Mouse (Mus musculus): Measurements from ENCODE around the gene Pdzrn4. TPM values are rescaled to one million over a fixed set of nuclear protein-coding genes. Genes with fewer than 3 reads are reported as not detected.

Pdzrn4 gene
- polyA plus RNA-seq, 1 experiment, result 0.62 TPM

GRCm38 (mm10) chr15:92757085-92757903 is 360.6 kb downstream of the Pdzrn4 start:
- no peak for DNase-seq
- H3K27me3 ChIP-seq (ENCODE audit: control insufficient read depth, insufficient read depth, low read length), result no peaks in the 10 kb centered on the region
- no peak overlapping the region for H3K27ac ChIP-seq (ENCODE audit: control insufficient read depth, insufficient read depth, low read length)
- 87% methylated on average over 17 of the region's 17 CpGs for WGBS
- no peaks in the 10 kb centered on the region for H3K36me3 ChIP-seq (ENCODE audit: control insufficient read depth, insufficient read depth, low read length)
- H3K4me1 ChIP-seq (replicated peaks; ENCODE audit: control insufficient read depth, insufficient read depth, low read length), result no peaks in the 10 kb centered on the region
- TF ChIP-seq CTCF (IDR thresholded peaks at IDR 0.05; ENCODE audit: borderline replicate concordance, control insufficient read depth, extremely low read depth, insufficient read depth, low read length, poor library complexity) (no peak), POLR2A (IDR thresholded peaks at IDR 0.05; ENCODE audit: control insufficient read depth, extremely low read depth, insufficient read depth, low read length, poor library complexity) (no peak)
- no peak overlapping the region for H3K4me3 ChIP-seq (ENCODE audit: control insufficient read depth, insufficient read depth, low read length)

- H3K27ac ChIP-seq (ENCODE audit: control insufficient read depth, insufficient read depth, low read length), result no peak overlapping the region
- no peaks in the 10 kb centered on the region for H3K4me1 ChIP-seq (replicated peaks; ENCODE audit: control insufficient read depth, insufficient read depth, low read length)
- H3K36me3 ChIP-seq (ENCODE audit: control insufficient read depth, insufficient read depth, low read length), result no peaks in the 10 kb centered on the region
- H3K4me3 ChIP-seq (ENCODE audit: control insufficient read depth, insufficient read depth, low read length), result no peak overlapping the region
- H3K27me3 ChIP-seq (ENCODE audit: control insufficient read depth, insufficient read depth, low read length), result no peaks in the 10 kb centered on the region
- no peak for DNase-seq
- TF ChIP-seq CTCF (IDR thresholded peaks at IDR 0.05; ENCODE audit: borderline replicate concordance, control insufficient read depth, extremely low read depth, insufficient read depth, low read length, poor library complexity), result no peak
- TF ChIP-seq POLR2A (IDR thresholded peaks at IDR 0.05; ENCODE audit: control insufficient read depth, extremely low read depth, insufficient read depth, low read length, poor library complexity), result no peak
- WGBS, result 90% methylated on average over 8 of the region's 8 CpGs
These were observed 362.3 kb downstream of the Pdzrn4 start for GRCm38 (mm10) chr15:92759001-92759400.

DNA sequence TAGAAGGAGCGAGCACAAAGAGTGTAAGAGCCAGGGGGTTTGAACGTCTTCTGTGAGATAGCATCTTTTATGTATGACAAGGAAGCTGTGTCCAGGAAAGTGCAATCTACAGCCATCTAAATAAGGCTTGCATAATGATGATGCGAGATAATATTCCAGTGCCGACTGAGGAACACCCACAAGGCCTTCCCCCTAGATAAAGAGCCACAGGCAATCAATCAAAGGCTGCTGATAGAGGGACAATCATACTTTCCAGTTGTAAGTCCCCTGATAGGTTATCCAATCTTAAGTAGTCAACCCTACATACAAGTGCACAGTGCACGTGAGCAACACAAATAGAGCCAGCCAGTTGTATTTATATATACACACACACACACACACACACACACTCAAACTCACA is 366.6 kb downstream of the Pdzrn4 start:
- TF ChIP-seq CTCF (IDR thresholded peaks at IDR 0.05; ENCODE audit: borderline replicate concordance, control insufficient read depth, extremely low read depth, insufficient read depth, low read length, poor library complexity) (no peak), POLR2A (IDR thresholded peaks at IDR 0.05; ENCODE audit: control insufficient read depth, extremely low read depth, insufficient read depth, low read length, poor library complexity) (no peak)
- 88% methylated on average over 5 of the region's 5 CpGs for WGBS
- DNase-seq, result no peak
- Histone ChIP-seq H3K27ac (ENCODE audit: control insufficient read depth, insufficient read depth, low read length) (no peak overlapping the region), H3K27me3 (ENCODE audit: control insufficient read depth, insufficient read depth, low read length) (no peaks in the 10 kb centered on the region), H3K36me3 (ENCODE audit: control insufficient read depth, insufficient read depth, low read length) (no peaks in the 10 kb centered on the region), H3K4me1 (replicated peaks; ENCODE audit: control insufficient read depth, insufficient read depth, low read length) (no peaks in the 10 kb centered on the region), H3K4me3 (ENCODE audit: control insufficient read depth, insufficient read depth, low read length) (no peak overlapping the region)

- no peaks in the 10 kb centered on the region for H3K4me1 ChIP-seq (replicated peaks; ENCODE audit: control insufficient read depth, insufficient read depth, low read length)
- DNase-seq, result no peak
- 89% methylated on average over 15 of the region's 15 CpGs for WGBS
- no peaks in the 10 kb centered on the region for H3K27me3 ChIP-seq (ENCODE audit: control insufficient read depth, insufficient read depth, low read length)
- no peak overlapping the region for H3K4me3 ChIP-seq (ENCODE audit: control insufficient read depth, insufficient read depth, low read length)
- no peak overlapping the region for H3K27ac ChIP-seq (ENCODE audit: control insufficient read depth, insufficient read depth, low read length)
- H3K36me3 ChIP-seq (ENCODE audit: control insufficient read depth, insufficient read depth, low read length), result no peaks in the 10 kb centered on the region
- TF ChIP-seq POLR2A (IDR thresholded peaks at IDR 0.05; ENCODE audit: control insufficient read depth, extremely low read depth, insufficient read depth, low read length, poor library complexity), result no peak
- TF ChIP-seq CTCF (IDR thresholded peaks at IDR 0.05; ENCODE audit: borderline replicate concordance, control insufficient read depth, extremely low read depth, insufficient read depth, low read length, poor library complexity), result no peak
These were observed 372.9 kb downstream of the Pdzrn4 start for GRCm38 (mm10) chr15:92769535-92769934.

DNA sequence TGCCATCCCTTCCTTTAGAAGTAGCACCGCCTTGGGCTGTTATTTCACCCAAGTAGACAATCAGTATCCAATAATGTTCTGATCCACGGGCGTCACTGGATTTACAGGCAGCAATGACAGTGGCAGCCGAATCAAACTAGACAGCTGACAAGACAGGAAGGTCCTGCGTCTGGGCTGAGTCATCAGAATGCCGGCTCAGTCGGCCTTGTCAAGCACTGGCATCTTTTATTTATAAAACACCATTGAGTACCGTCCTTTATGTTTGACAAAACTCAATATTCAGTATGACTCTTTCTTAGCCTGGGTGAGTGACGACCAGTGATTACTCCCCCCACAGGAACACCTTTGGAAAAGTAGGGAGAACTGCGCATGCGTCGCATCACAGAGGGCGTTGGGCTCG is 391.4 kb downstream of the Pdzrn4 start:
- Histone ChIP-seq H3K4me1 (replicated peaks; ENCODE audit: control insufficient read depth, insufficient read depth, low read length) (no peaks in the 10 kb centered on the region), H3K27ac (ENCODE audit: control insufficient read depth, insufficient read depth, low read length) (no peak overlapping the region), H3K4me3 (ENCODE audit: control insufficient read depth, insufficient read depth, low read length) (no peak overlapping the region), H3K36me3 (ENCODE audit: control insufficient read depth, insufficient read depth, low read length) (no peaks in the 10 kb centered on the region), H3K27me3 (ENCODE audit: control insufficient read depth, insufficient read depth, low read length) (no peaks in the 10 kb centered on the region)
- no peak for TF ChIP-seq POLR2A (IDR thresholded peaks at IDR 0.05; ENCODE audit: control insufficient read depth, extremely low read depth, insufficient read depth, low read length, poor library complexity)
- WGBS, result 91% methylated on average over 14 of the region's 14 CpGs
- DNase-seq, result no peak

- no peaks in the 10 kb centered on the region for H3K36me3 ChIP-seq (ENCODE audit: control insufficient read depth, insufficient read depth, low read length)
- WGBS, result 81% methylated on average over 3 of the region's 3 CpGs
- H3K27ac ChIP-seq (ENCODE audit: control insufficient read depth, insufficient read depth, low read length), result no peak overlapping the region
- H3K4me1 ChIP-seq (replicated peaks; ENCODE audit: control insufficient read depth, insufficient read depth, low read length), result no peaks in the 10 kb centered on the region
- H3K27me3 ChIP-seq (ENCODE audit: control insufficient read depth, insufficient read depth, low read length), result no peaks in the 10 kb centered on the region
- no peak for DNase-seq
- no peak overlapping the region for H3K4me3 ChIP-seq (ENCODE audit: control insufficient read depth, insufficient read depth, low read length)
- TF ChIP-seq POLR2A (IDR thresholded peaks at IDR 0.05; ENCODE audit: control insufficient read depth, extremely low read depth, insufficient read depth, low read length, poor library complexity), result no peak
- TF ChIP-seq CTCF (IDR thresholded peaks at IDR 0.05; ENCODE audit: borderline replicate concordance, control insufficient read depth, extremely low read depth, insufficient read depth, low read length, poor library complexity), result no peak
These were observed 397.6 kb downstream of the Pdzrn4 start for GRCm38 (mm10) chr15:92794275-92794674.

- Histone ChIP-seq H3K4me3 (ENCODE audit: control insufficient read depth, insufficient read depth, low read length) (no peak overlapping the region), H3K27ac (ENCODE audit: control insufficient read depth, insufficient read depth, low read length) (no peak overlapping the region), H3K27me3 (ENCODE audit: control insufficient read depth, insufficient read depth, low read length) (no peaks in the 10 kb centered on the region), H3K4me1 (replicated peaks; ENCODE audit: control insufficient read depth, insufficient read depth, low read length) (no peaks in the 10 kb centered on the region), H3K36me3 (ENCODE audit: control insufficient read depth, insufficient read depth, low read length) (no peaks in the 10 kb centered on the region)
- TF ChIP-seq POLR2A (IDR thresholded peaks at IDR 0.05; ENCODE audit: control insufficient read depth, extremely low read depth, insufficient read depth, low read length, poor library complexity) (no peak), CTCF (IDR thresholded peaks at IDR 0.05; ENCODE audit: borderline replicate concordance, control insufficient read depth, extremely low read depth, insufficient read depth, low read length, poor library complexity) (no peak)
- WGBS, result 32% methylated on average over 3 of the region's 3 CpGs
- no peak for DNase-seq
These were observed 409.3 kb downstream of the Pdzrn4 start for GRCm38 (mm10) chr15:92805934-92806333.
